Mouse (Mus musculus) neural tube, postnatal 0 days (tissue): ENCODE results near the gene Klra8. TPM values are rescaled to one million over a fixed set of nuclear protein-coding genes. Genes with fewer than 3 reads are reported as not detected.

Experiments used
- polyA plus RNA-seq: library from polyadenylated mRNA; unstranded; fragments of >200 nt; fragmentation: Nextera tagmentation; extraction: Ambion mirVana; gene quantifications from 2 replicates; pipeline ENCODE4 v1.2.1, GENCODE M21; 2015

Gene Klra8
- not detected in 2 replicates for polyA plus RNA-seq

DNA sequence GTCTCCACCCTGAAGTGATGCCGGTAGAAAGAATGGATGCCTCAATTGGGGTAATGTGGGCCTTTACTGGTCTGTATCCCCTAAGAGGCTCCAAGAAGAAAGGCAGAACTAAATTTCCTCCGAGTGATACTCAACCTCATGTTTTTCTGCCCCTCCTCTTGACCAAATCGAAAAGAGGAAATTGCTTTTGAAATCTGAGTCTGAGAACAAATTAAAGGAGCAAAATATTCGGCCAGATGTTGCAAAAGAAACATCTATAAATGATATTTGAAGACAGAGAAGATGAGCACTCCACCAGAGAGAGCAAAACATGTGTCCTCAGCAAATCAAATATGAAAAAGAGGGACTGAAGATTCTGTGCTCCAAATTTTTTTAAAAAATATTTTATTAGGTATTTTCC, at the start of gene Klra8:
TSS of gene Klra8 (minus strand) at position 101 of the 400 bp plus-strand sequence.

DNA sequence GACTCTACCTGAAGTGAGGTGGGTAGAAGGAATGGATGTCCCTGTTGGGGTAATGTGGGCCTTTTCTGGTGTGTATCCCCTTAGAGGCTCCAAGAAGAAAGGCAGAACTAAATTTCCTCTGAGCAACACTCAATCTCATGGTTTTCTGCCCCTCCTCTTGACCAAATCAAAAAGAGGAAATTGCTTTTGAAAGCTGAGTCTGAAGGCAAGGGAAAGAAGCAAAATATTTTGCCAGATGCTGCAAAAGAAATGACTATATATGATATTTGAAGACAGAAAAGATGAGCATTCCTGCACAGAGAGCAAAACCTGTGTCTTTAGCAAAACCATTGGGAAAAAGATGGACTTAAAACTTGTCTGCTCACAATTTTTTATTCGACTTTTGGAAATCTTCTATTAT, 62.5 kb downstream of the Klra8 start, which contains the start of gene Klra4:
TSS of gene Klra4 (minus strand) at position 101 of the 400 bp plus-strand sequence.

Other genes with a start within 250 kb of the Klra8 start
- gene Klra5, start 212.2 kb downstream of the Klra8 start, polyA plus RNA-seq: not detected in 2 replicates
- not detected in 2 replicates for gene Klra6, start 102.9 kb downstream of the Klra8 start, polyA plus RNA-seq
- not detected in 2 replicates for gene Klra4, start 62.6 kb downstream of the Klra8 start, polyA plus RNA-seq
- not detected in 2 replicates for gene Klra9, start 63.2 kb upstream of the Klra8 start, polyA plus RNA-seq
- not detected in 2 replicates for gene Klra7, start 103.4 kb upstream of the Klra8 start, polyA plus RNA-seq
- gene Klra10, start 152.0 kb upstream of the Klra8 start, polyA plus RNA-seq: not detected in 2 replicates
- gene Klra3, start 207.7 kb upstream of the Klra8 start, polyA plus RNA-seq: not detected in 2 replicates